Mouse (Mus musculus): ENCODE data around the gene Utp6.

- TF ChIP-seq CTCF (conservative IDR thresholded peaks at IDR 0.05; ENCODE audit: low read length) (no peak), POU5F1 (IDR thresholded peaks at IDR 0.05; ENCODE audit: borderline replicate concordance, low read length) (no peak)
These were observed 5.6 kb upstream of the Utp6 start for GRCm38 (mm10) chr11:79967752-79968151.

All from E14TG2a.4 (cell line).